Mouse (Mus musculus) gastrocnemius, postnatal 36 days (tissue): Measurements from ENCODE around the gene Plekha3. TPM values are rescaled to one million over a fixed set of nuclear protein-coding genes. Genes with fewer than 3 reads are reported as not detected.
A peak's percentile ranks its signal among the peaks of the same experiment; 100 is the strongest.

Experiments used
- DNase-seq, 2 experiments: peaks; one replicate each; pipeline ENCODE4 v3.0.0; 2022
- intact Hi-C: fragments of 180-260 bp; cut with DNase I; formaldehyde crosslinking; loops from one replicate; pipeline ENCODE4 v1.15.1; 2025
- total RNA-seq, 2 experiments: library from RNA; stranded (reverse); gene quantifications; 2 replicates each; pipeline ENCODE4 v1.2.3; 2021

Gene Plekha3
- total RNA-seq, 2 experiments from 2014 or later, result 8.2 to 8.6 TPM

DNA sequence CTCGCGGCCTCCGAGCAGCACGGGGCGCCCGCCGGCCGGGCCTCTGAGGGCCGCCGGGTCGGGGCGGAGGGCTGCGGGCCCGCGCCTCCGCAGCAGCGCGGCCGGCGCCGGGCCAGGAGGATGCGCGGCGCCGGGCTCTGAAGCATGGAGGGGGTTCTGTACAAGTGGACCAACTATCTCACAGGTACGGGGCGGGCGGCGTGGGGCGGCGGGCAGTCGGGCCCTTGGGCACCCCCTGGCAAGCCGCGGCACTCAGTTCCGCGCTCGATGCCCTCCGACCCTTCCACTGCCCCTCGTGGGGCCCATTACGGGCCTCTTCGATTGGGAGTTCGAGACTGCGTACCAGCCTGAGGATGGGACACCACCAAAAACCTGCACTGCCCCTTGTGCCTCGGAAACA, 370 bp downstream of the Plekha3 start:
- intact Hi-C loops, result no loop called here
- no peak for DNase-seq

DNA sequence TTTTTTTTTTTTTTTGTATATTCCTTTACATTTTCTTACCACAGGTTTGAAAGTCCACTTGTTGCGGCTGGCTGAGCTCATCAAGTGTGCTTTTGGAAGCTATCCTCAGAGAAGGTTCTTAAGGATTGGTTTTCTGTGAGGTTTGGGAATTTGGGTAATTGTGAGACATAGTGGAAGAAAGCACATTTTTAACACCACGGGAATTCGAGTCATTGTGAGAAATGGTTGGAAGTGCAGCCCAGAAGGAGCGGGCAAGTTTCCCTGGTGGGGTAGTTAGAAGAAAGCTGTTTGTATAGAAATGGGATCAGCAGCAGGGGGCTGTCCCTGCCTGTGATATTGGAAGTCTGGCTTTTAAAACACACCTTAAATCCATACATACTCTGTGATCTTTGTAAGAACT, 868 bp downstream of the Plekha3 start:
- DNase-seq, result no peak
- intact Hi-C loops, result no loop called here

DNA sequence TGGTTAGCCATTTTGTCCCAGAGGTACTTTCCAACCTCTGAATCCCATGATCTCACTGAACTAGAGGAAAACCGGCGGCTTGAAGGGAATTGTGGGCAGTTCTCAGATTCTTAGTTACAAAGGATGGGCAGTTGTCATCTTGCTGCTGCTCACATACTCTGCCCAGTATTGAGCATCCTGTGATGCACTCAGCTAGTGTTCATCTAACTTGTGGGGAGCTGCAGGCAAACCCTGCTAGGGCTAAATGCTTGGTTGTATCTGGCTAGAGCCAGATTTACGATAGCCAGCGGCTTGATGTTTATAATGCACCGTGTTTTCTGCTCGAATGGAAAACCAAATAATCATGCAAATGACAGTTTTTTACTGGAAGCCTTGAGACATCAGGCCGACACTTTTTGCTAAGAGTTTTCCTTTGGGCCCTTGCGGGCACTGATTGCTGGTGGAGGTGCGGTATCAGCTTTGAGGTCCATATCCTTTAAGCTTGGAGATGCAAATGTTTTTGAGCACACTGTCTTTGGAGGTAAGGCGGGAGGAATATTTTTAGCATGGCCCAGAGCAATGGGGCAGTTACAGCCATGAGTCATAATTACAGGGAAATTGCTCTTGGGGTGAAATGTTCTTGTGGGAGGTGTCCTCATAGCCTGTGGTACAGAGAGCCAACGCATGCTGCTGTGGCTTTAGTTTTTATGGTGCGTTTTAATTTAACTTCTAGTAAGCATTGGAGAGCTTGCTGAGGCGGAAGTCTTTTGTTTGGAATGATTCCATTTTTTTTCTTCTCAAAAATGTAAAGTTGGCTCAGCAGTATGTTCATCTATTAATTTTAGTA, 1.5 kb downstream of the Plekha3 start:
- intact Hi-C loops, result no loop called here
- no peak for DNase-seq

DNA sequence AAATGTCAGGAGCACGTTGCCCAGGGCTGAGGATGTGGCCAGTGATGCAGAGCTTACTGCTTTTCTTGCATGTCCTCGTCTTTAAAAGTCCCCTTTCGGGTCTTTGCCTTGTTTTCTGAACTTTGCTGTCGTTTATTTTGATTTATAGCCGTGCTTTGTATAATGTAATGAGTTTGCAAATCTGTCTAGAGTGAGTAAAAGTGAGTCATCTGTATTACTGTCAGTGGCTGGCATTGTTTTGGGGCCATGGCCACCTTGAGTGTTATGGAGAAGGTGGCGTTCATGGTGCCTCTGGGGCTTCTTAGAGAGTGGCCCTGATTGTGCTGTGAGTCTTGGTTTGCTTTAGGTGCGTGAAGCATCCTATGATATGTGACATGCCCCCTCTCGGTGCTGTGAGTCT, 7.2 kb downstream of the Plekha3 start:
- intact Hi-C loops, result no loop called here
- no peak for DNase-seq

DNA sequence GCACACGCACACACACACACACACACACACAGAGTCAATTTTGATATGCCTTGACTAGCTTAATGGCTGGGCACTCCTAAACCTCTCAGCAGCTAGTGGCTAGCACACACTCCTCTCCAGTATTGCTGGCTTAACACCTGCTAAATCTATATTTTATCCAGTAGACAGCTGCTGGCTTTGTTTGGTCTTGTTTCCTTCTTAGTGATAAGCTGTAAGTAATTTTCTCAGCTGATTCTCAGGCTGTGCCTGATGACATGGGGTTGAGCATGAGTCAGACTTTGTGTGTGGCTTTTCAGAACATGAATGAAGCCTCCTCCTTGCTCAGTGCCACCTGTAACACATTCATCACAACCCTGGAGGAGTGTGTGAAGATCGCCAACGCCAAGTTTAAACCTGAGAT, 11.9 kb downstream of the Plekha3 start:
- intact Hi-C loops, result no loop called here
- no peak for DNase-seq

DNA sequence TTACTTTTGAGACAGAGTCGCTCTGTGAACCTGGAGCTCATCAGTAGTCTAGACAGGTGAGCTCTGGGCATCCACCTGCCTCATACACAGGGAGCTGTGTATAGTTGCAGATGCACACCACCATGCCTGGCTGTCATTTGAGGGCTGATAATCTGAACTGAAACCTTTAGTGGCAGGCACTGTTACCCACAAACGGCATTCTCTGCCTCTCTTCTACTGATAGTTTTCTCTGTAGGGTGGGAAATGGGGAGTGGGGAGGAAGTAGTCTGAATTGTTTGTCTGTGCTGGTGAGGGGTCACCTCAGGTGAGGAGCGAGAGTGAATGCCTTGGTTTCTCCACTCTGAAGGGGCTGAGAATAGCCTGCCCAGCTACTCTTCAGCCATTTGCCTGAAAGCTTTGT, 12.5 kb downstream of the Plekha3 start:
- no peak for DNase-seq
- intact Hi-C loops, result no loop called here

DNA sequence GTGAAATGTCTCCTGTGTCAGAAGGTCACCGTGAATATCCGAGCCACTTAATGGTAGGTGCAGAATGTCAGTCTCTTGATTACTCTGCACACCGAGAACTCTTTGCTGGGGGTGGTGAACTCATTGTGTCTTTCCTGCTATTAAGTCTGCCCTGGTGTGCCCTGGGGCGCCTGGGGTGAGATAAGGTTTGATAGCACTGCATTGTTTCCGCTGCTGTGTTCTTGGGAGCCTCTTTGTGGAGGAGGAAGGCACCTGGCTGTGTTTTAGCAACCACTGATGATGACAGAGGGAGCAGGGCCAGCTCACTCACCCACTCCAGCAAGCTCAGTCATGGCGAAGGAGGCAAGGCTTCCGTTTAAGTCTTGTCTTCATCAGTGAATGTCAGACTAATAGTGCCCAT, 13.1 kb downstream of the Plekha3 start:
- intact Hi-C loops, result no loop called here
- no peak for DNase-seq

DNA sequence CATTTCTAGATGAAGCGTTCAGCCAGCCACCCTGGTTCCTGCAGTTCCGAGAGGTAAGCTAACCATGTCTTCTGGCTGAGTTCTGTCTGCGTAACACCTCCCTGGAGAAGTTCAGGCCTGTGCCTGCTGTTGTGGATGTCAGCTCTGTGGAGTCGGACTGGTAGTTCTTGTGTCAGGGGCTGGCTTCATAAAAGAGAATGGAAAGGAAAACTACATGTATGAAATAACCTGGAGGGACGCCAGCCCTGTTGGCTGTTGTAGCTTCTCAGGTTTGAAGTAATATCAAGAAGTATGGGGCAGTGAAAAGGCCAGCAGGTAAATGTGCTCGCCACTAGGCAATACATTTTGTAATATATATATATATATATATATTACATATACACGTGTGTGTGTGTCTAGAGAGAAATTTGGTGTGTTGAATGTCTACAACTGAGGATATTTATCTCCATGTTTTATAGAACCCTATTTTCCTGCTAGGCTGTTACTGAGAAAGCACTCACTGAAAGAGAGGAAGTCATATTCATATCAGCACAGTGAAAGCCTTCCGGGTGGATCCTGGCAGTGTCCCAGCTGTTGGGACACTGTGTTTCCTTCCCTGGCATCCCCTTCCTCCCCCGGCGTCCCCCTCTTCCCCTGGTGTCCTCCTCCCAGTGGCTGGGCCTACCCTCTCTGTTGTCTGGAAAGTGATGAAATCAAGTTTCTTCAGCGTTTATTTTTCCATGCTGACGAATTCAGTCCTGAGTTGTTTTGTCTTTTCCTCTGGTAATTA, 15.5 kb downstream of the Plekha3 start:
- peak in 1 of 2 experiments; percentile 42 for DNase-seq
- intact Hi-C loops, result no loop called here

DNA sequence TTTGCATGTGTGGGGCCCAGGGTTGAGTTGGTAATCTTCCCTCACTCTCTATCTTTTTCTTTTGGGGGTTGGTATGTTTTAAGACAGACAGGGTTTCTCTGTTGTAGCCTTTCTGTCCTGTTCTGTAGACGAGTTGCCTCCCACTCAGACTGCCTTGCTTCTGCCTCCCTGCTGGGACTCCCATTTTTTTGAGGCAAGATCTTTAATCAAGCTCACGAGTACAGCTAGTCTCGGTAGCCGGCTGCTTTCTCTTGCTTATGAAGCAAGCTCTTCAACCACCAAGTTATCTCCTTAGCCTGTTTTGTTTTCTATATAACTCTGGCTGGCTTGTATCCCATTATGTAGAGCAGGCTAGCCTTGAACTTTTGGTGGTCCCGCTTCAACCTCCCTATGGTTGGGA, 18.7 kb downstream of the Plekha3 start:
- DNase-seq, result no peak
- intact Hi-C loops, result no loop called here

DNA sequence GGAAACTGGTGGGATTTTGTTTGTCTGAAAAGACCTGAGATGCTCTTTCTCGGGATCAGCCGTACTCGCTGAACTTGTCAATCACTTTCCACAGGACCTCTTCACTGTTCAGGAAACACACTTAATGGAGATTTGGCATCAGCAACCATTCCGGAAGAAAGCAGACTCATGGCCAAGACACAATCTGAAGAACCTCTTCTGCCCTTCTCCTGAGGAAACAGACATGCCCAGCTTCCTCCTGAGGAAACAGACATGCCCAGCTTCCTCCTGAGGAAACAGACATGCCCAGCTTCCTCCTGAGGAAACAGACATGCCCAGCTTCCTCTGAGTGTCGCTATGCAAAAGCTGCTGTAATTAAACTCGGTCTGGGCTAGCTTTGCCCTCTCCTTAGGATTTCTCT, 20.2 kb downstream of the Plekha3 start:
- intact Hi-C loops, result no loop called here
- no peak for DNase-seq

DNA sequence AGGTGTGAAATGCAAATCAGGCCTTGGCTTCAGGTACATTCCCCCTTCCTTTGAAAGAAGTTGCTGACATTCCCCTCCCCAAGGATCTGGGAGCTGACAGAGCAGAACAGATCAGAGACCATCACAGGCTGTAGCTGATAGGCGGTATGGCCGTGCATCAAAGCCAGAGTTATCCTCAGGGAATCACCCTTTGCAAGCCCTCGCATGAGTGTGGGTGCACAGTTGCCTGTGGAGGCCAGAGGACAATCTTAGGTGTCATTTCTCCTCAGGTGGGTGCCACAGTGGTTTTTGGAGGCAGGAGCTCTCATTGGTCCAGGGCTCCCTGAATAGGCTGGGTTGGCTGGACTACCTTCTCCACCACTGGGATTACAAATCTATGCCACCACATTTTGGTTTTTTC, 27.1 kb downstream of the Plekha3 start:
- intact Hi-C loops, result no loop called here
- no peak for DNase-seq

DNA sequence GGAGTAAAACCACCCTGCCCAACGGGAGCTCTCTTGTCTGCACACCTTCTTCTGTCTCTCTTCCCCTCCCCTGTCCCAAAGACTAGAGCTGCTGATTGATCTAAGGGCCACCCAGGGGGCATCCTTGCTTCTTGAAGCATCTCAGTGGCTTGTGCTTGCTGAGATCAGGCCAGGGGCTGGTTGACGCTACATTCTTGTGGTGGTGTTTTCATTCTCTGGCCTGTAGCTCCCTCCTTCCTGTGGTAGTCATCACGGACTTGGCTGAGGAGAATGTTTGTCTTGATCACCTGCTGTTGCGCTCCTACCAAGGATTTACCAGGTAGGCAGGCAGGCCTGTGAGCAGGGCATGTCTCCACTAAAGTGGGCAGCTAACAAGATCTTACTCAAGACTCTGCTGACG, 27.7 kb downstream of the Plekha3 start:
- DNase-seq, result no peak
- intact Hi-C loops, result no loop called here

DNA sequence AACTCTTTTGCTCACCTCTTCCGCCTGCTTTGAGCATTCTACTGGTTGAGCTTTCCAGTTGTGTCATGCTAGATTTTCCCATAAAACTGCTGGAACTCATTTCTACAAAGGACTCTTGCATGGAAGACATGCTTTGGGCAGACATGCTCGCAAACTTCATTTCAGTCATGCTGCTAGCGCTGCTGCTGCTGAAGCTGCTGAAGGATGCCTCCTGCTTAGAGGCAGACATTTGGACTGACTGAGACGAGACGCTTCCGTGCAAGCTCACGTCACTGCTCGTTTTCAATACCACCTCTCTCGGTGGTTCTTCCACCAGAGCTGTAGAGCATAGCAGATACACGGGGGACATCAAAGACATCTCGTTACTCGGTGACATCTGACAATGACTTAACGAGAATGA, 30.6 kb downstream of the Plekha3 start:
- DNase-seq, result no peak

DNA sequence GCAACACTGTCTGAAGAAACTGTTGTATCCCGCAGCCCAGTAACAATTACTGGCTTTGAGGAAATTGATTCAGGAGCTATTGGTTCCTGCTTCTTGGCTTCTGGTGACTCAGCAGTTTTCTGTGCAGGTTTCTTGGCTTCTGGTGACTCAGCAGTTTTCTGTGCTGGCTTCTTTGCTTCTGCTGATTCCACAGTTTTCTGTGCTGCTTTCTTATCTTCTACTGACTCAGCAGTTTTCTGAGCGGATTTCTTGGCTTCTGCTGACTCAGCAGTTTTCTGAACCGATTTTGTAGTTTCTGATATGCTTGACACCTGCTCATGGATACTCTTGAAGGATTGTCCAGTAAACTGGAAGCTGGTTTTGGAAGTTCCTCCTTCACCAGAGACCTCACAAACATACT, 33.4 kb downstream of the Plekha3 start:
- intact Hi-C loops, result no loop called here
- no peak for DNase-seq

More for the DNA sequence above, 30.6 kb downstream of the Plekha3 start:
- intact Hi-C loops, result no loop called here

DNA sequence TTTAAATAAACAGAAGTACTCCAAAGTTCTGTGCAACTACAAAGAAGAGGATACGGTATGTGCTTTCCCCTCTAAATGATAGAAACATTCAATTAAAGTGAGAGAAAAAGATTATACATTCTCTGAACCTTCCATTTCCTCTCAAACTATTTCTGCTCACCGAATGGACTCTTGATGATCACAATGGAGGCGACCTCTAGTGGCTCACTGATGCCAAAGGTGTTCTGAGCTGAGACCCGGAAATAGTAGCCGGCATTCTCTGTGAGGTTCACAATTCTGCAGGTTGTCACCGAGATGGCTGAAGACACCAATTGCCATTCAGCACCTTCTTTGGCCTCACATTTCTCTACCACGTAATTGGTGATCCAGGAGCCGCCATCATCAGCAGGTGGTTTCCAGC, 39.9 kb downstream of the Plekha3 start:
- DNase-seq, result no peak
- intact Hi-C loops, result no loop called here

DNA sequence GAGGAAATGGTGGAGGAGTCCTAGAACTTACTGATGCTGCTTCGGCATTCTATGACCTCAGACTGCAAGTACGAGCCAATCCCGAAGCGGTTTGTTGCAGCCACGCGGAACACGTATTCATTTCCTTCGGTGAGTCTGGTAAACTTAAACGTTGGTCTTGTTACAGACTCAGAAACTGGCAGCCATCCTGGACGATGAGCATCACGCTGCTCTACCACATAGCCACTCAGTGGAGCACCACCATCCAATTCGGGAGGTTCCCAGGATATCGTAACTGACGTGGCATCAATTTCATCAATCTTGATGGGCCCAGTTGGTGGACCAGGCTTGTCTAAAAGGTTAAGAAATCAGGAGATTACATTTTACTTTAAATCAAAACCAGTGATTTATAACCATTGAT, 44.6 kb downstream of the Plekha3 start:
- intact Hi-C loops, result no loop called here
- no peak for DNase-seq

Other genes starting within 250 kb of the Plekha3 start
- 1 to 10 TPM; 3.5 to 3.7 TPM for gene Prkra, start 27.3 kb upstream of the Plekha3 start, total RNA-seq
- not detected for gene Pjvk, start 26.8 kb upstream of the Plekha3 start, total RNA-seq
- 10 to 100 TPM in 1 of 2 experiments, 1 to 10 TPM in 1; 7.2 to 11.2 TPM for gene Fkbp7, start 2.2 kb upstream of the Plekha3 start, total RNA-seq